Mouse (Mus musculus): ENCODE results near the gene Ptprm. TPM values are rescaled to one million over a fixed set of nuclear protein-coding genes. Genes with fewer than 3 reads are reported as not detected.

The Ptprm gene
- polyA plus RNA-seq, 1 experiment from 2014 or later = 13.7 TPM

GRCm38 (mm10) chr17:67351423-67351822, 2.8 kb downstream of the Ptprm start:
- WGBS = 64% methylated on average over 5 of the region's 5 CpGs
- Histone ChIP-seq H3K4me3 (replicated peaks; ENCODE audit: low read length) (peak overlapping the region; percentile 13), H3K27ac (ENCODE audit: low read length) (no peak overlapping the region), H3K9ac (replicated peaks; ENCODE audit: low read depth, low read length) (no peak overlapping the region), H3K4me1 (replicated peaks; ENCODE audit: control insufficient read depth, insufficient read depth, low read length) (peaks cover 22% of the 10 kb centered on the region), H3K9me3 (ENCODE audit: control insufficient read depth, low read length) (no peaks in the 10 kb centered on the region), H3K36me3 (ENCODE audit: control insufficient read depth, insufficient read depth) (no peaks in the 10 kb centered on the region), H3K4me2 (ENCODE audit: low read length) (peak overlapping the region; percentile 22), H3K27me3 (replicated peaks; ENCODE audit: control insufficient read depth, insufficient read depth, low read length) (peaks cover 8% of the 10 kb centered on the region)
- ATAC-seq = no peak

- Histone ChIP-seq H3K4me3 (replicated peaks; ENCODE audit: low read length) (no peak overlapping the region), H3K27me3 (replicated peaks; ENCODE audit: control insufficient read depth, insufficient read depth, low read length) (peaks cover 8% of the 10 kb centered on the region), H3K9me3 (ENCODE audit: control insufficient read depth, low read length) (no peaks in the 10 kb centered on the region), H3K4me2 (ENCODE audit: low read length) (no peak overlapping the region), H3K9ac (replicated peaks; ENCODE audit: low read depth, low read length) (no peak overlapping the region), H3K27ac (ENCODE audit: low read length) (no peak overlapping the region), H3K4me1 (replicated peaks; ENCODE audit: control insufficient read depth, insufficient read depth, low read length) (peaks cover 22% of the 10 kb centered on the region), H3K36me3 (ENCODE audit: control insufficient read depth, insufficient read depth) (no peaks in the 10 kb centered on the region)
- 71% methylated on average over 7 of the region's 7 CpGs for WGBS
- no peak for ATAC-seq
These were observed 3.7 kb downstream of the Ptprm start for GRCm38 (mm10) chr17:67350536-67350935.

GRCm38 (mm10) chr17:67349594-67349993, 4.7 kb downstream of the Ptprm start:
- WGBS = 97% methylated on average over 8 of the region's 8 CpGs
- peaks cover 13% of the 10 kb centered on the region for H3K4me1 ChIP-seq (replicated peaks; ENCODE audit: control insufficient read depth, insufficient read depth, low read length)
- H3K4me2 ChIP-seq (ENCODE audit: low read length) = no peak overlapping the region
- H3K9ac ChIP-seq (replicated peaks; ENCODE audit: low read depth, low read length) = no peak overlapping the region
- H3K36me3 ChIP-seq (ENCODE audit: control insufficient read depth, insufficient read depth) = no peaks in the 10 kb centered on the region
- ATAC-seq = no peak
- no peak overlapping the region for H3K27ac ChIP-seq (ENCODE audit: low read length)
- H3K9me3 ChIP-seq (ENCODE audit: control insufficient read depth, low read length) = no peaks in the 10 kb centered on the region
- no peak overlapping the region for H3K4me3 ChIP-seq (replicated peaks; ENCODE audit: low read length)
- peaks cover 5% of the 10 kb centered on the region for H3K27me3 ChIP-seq (replicated peaks; ENCODE audit: control insufficient read depth, insufficient read depth, low read length)

DNA sequence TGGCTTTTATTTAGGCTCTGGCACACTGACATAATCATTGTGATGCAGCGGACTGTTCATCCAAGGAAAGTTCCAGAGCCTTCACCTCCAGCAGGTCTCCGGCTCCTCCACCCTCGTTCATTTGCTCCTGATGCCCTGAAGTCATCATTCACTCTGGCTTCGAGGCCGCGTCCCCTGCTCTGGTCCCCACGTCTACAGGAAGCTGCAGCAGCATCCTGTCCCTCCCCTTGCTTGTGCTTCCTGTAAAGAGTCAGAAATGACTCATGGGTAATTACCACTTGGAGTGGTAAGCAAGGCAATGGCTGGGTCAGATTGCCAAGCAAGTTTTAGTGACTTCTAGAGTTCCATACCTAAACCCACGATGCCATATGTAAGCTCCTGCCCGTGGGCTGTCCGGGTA, 7.3 kb downstream of the Ptprm start:
- ATAC-seq = no peak
- no peak overlapping the region for H3K4me2 ChIP-seq (ENCODE audit: low read length)
- H3K9me3 ChIP-seq (ENCODE audit: control insufficient read depth, low read length) = no peaks in the 10 kb centered on the region
- H3K4me1 ChIP-seq (replicated peaks; ENCODE audit: control insufficient read depth, insufficient read depth, low read length) = no peaks in the 10 kb centered on the region
- no peak overlapping the region for H3K9ac ChIP-seq (replicated peaks; ENCODE audit: low read depth, low read length)
- peaks cover 5% of the 10 kb centered on the region for H3K27me3 ChIP-seq (replicated peaks; ENCODE audit: control insufficient read depth, insufficient read depth, low read length)
- H3K36me3 ChIP-seq (ENCODE audit: control insufficient read depth, insufficient read depth) = no peaks in the 10 kb centered on the region
- 85% methylated on average over 10 of the region's 10 CpGs for WGBS
- H3K27ac ChIP-seq (ENCODE audit: low read length) = no peak overlapping the region
- H3K4me3 ChIP-seq (replicated peaks; ENCODE audit: low read length) = no peak overlapping the region

DNA sequence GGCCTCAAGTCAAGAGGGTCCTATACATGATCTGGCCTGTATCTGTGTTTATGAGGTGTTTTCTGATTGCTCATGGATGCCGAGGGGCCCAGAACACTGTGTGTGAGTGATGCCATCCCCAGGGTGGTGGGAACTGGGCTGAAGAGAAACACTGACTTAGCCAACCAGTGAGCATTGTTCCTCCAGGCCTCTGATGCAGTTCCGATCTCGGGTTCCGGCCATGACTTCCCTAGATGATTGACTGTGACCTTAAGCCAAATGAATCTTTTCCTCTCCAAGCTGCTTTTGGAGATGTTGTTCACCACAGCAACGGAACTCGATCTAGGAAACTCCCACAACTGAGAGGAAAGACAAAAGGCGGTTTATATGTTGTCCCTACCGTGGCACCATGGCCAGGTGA, 9.1 kb downstream of the Ptprm start:
- Histone ChIP-seq H3K36me3 (ENCODE audit: control insufficient read depth, insufficient read depth) (no peaks in the 10 kb centered on the region), H3K27ac (ENCODE audit: low read length) (no peak overlapping the region), H3K4me2 (ENCODE audit: low read length) (no peak overlapping the region), H3K9ac (replicated peaks; ENCODE audit: low read depth, low read length) (no peak overlapping the region), H3K27me3 (replicated peaks; ENCODE audit: control insufficient read depth, insufficient read depth, low read length) (no peaks in the 10 kb centered on the region), H3K9me3 (ENCODE audit: control insufficient read depth, low read length) (no peaks in the 10 kb centered on the region), H3K4me1 (replicated peaks; ENCODE audit: control insufficient read depth, insufficient read depth, low read length) (peaks cover 8% of the 10 kb centered on the region), H3K4me3 (replicated peaks; ENCODE audit: low read length) (no peak overlapping the region)
- ATAC-seq = no peak
- WGBS = 95% methylated on average over 8 of the region's 8 CpGs

GRCm38 (mm10) chr17:67343471-67343870, 10.8 kb downstream of the Ptprm start:
- WGBS = 83% methylated on average over 2 of the region's 2 CpGs
- Histone ChIP-seq H3K4me1 (replicated peaks; ENCODE audit: control insufficient read depth, insufficient read depth, low read length) (peaks cover 9% of the 10 kb centered on the region), H3K9me3 (ENCODE audit: control insufficient read depth, low read length) (no peaks in the 10 kb centered on the region), H3K4me3 (replicated peaks; ENCODE audit: low read length) (no peak overlapping the region), H3K27ac (ENCODE audit: low read length) (no peak overlapping the region), H3K27me3 (replicated peaks; ENCODE audit: control insufficient read depth, insufficient read depth, low read length) (no peaks in the 10 kb centered on the region), H3K36me3 (ENCODE audit: control insufficient read depth, insufficient read depth) (no peaks in the 10 kb centered on the region), H3K9ac (replicated peaks; ENCODE audit: low read depth, low read length) (no peak overlapping the region), H3K4me2 (ENCODE audit: low read length) (no peak overlapping the region)
- no peak for ATAC-seq

GRCm38 (mm10) chr17:67343006-67343405, 11.3 kb downstream of the Ptprm start:
- H3K36me3 ChIP-seq (ENCODE audit: control insufficient read depth, insufficient read depth) = no peaks in the 10 kb centered on the region
- no peak overlapping the region for H3K9ac ChIP-seq (replicated peaks; ENCODE audit: low read depth, low read length)
- no peak for ATAC-seq
- H3K4me2 ChIP-seq (ENCODE audit: low read length) = no peak overlapping the region
- 90% methylated on average over 6 of the region's 6 CpGs for WGBS
- no peaks in the 10 kb centered on the region for H3K9me3 ChIP-seq (ENCODE audit: control insufficient read depth, low read length)
- peaks cover 9% of the 10 kb centered on the region for H3K4me1 ChIP-seq (replicated peaks; ENCODE audit: control insufficient read depth, insufficient read depth, low read length)
- no peak overlapping the region for H3K4me3 ChIP-seq (replicated peaks; ENCODE audit: low read length)
- no peaks in the 10 kb centered on the region for H3K27me3 ChIP-seq (replicated peaks; ENCODE audit: control insufficient read depth, insufficient read depth, low read length)
- no peak overlapping the region for H3K27ac ChIP-seq (ENCODE audit: low read length)

- Histone ChIP-seq H3K36me3 (ENCODE audit: control insufficient read depth, insufficient read depth) (no peaks in the 10 kb centered on the region), H3K4me1 (replicated peaks; ENCODE audit: control insufficient read depth, insufficient read depth, low read length) (peaks cover 9% of the 10 kb centered on the region), H3K9ac (replicated peaks; ENCODE audit: low read depth, low read length) (no peak overlapping the region), H3K27me3 (replicated peaks; ENCODE audit: control insufficient read depth, insufficient read depth, low read length) (no peaks in the 10 kb centered on the region), H3K4me3 (replicated peaks; ENCODE audit: low read length) (no peak overlapping the region), H3K4me2 (ENCODE audit: low read length) (no peak overlapping the region), H3K27ac (ENCODE audit: low read length) (no peak overlapping the region), H3K9me3 (ENCODE audit: control insufficient read depth, low read length) (no peaks in the 10 kb centered on the region)
- WGBS = 43% methylated on average over 6 of the region's 6 CpGs
- no peak for ATAC-seq
These were observed 13.9 kb downstream of the Ptprm start for GRCm38 (mm10) chr17:67340362-67340761.

DNA sequence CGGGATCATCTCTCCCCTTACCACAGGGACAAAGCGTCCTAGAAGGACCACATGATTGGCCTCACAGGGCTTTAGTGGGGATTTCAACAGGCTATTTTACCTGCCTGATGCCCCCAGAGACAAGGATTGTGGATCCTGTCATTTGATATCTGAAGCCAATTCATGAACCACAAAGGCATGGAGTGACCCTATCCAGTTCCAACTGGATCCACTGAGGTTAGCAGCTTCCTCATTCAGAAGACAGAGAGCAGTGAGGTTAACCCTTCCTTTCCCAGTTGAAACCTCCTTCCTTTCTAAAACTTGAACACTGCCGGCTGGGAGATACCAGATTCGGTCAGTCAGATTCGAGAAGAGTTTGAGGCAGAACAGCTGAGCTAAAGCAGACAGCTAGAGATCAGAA, 14.7 kb downstream of the Ptprm start:
- Histone ChIP-seq H3K27ac (ENCODE audit: low read length) (no peak overlapping the region), H3K36me3 (ENCODE audit: control insufficient read depth, insufficient read depth) (no peaks in the 10 kb centered on the region), H3K9me3 (ENCODE audit: control insufficient read depth, low read length) (no peaks in the 10 kb centered on the region), H3K9ac (replicated peaks; ENCODE audit: low read depth, low read length) (no peak overlapping the region), H3K4me3 (replicated peaks; ENCODE audit: low read length) (no peak overlapping the region), H3K27me3 (replicated peaks; ENCODE audit: control insufficient read depth, insufficient read depth, low read length) (no peaks in the 10 kb centered on the region), H3K4me2 (ENCODE audit: low read length) (no peak overlapping the region), H3K4me1 (replicated peaks; ENCODE audit: control insufficient read depth, insufficient read depth, low read length) (peaks cover 9% of the 10 kb centered on the region)
- no peak for ATAC-seq
- WGBS = 90% methylated on average over 5 of the region's 5 CpGs

DNA sequence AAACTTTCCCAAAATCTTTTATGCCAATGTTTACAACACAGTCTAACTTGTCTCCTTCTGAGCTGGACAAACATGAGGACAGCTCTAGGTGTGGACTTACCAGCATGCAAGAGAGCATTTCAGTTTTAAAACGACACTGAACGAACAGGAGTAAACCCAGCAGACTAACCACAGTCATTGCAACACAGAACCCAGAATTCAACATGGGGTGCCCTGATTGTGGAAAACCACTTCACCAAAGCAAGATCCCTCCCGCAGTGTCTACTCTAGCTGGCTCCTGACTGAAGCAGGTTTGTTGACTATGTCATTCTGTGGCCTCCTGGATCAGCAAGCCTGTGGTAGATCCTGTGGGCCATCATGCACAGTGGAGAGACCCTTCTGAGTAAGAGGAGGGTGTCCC, 19.9 kb downstream of the Ptprm start:
- WGBS = 95% methylated on average over 3 of the region's 3 CpGs
- no peak overlapping the region for H3K9ac ChIP-seq (replicated peaks; ENCODE audit: low read depth, low read length)
- ATAC-seq = no peak

More for the DNA sequence above, 19.9 kb downstream of the Ptprm start:
- Histone ChIP-seq H3K4me2 (ENCODE audit: low read length) (no peak overlapping the region), H3K36me3 (ENCODE audit: control insufficient read depth, insufficient read depth) (no peaks in the 10 kb centered on the region), H3K9me3 (ENCODE audit: control insufficient read depth, low read length) (no peaks in the 10 kb centered on the region), H3K4me3 (replicated peaks; ENCODE audit: low read length) (no peak overlapping the region), H3K4me1 (replicated peaks; ENCODE audit: control insufficient read depth, insufficient read depth, low read length) (no peaks in the 10 kb centered on the region), H3K27me3 (replicated peaks; ENCODE audit: control insufficient read depth, insufficient read depth, low read length) (no peaks in the 10 kb centered on the region), H3K27ac (ENCODE audit: low read length) (no peak overlapping the region)
